Mouse (Mus musculus): ENCODE results near the gene Hk1.

Hk1 gene

DNA sequence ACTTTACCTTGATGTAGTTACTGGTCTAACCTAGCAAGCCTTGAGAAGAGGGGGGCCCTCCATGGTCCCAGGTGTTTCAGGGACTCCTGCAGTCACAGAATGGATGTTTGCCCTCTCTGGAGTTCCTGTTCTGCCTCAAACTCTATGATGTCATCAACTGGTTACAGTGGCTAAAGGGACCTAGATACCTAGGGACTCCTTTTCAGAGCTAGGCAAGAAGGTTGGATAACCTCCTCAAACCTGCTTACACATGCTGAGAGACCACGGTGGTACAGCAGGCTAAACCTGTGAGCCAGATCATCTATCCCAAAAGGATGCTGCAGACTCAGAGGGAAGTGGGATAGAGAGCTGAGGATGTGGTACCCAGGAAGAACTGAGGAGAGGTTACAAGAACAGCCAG, at the start of gene Hk1:
Hk1 (minus strand) TSS at position 101 of the 400 bp plus-strand sequence.
- in situ Hi-C loops (cut with MboI, MseI): loop anchor here (10.0 kb wide), 1 partner anchor 815 kb away; no protein-coding TSS in a partner anchor

DNA sequence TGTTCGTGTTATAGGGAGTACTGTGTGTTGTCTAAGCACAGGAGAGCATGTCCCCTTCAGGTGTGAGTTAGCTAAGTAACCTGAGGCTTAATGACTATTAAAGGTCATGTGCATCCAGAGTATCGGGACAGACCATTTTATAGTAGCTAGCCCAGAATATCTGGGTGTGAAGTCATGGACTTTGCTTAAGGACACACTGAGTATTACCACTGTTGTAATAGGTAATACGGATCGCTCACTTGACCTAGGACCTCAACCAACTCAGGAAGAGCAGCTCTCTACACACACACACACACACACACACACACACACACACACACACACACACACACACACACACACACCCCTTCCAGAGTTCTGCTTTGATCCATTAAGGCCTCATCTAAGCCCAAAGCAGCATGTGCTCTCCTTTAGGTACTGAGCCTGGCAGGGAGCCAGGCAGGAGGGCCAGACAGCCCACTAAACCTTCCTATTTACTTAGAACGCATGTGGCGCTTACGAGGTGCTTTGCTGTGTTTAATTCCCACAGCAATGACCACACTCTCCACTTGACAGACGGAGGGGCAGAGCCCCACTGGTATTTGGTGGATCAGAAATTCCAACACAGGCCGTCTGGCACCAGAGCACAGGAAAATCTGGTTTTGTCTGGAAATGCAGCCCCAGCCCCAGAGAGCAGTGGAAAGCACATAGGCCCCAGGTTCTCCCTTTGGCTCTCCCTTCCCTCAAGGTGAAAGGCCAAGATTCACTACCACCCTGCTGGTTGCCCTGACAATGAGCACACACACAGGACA, 45.6 kb upstream of the Hk1 start:
- in situ Hi-C loops (cut with MboI, MseI): no loop called here

DNA sequence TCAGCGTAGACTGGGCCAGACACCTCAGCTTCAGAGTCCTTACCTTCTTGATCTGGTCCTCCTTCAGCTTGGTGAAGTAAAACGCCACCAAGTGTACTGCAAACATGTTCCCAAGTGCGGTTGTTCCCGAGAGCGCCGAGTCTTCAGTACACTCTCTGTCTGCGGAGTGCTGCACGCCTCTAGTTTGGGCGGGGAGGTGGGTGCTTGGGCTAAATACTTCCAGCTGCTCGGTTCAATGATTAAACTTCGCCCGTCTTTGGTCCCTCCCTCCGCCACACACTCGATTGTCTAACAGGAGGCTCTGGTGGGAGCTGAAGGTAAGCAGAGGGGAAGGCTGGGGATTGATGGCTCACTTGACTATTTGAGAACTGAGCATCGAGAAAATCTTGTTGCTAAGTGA, 42.5 kb upstream of the Hk1 start, which contains the start of gene Hkdc1:
Hkdc1 (minus strand) TSS at position 237 of the 400 bp plus-strand sequence.
- in situ Hi-C loops (cut with MboI, MseI): no loop called here

GRCm38 (mm10) chr10:62421127-62421526, 41.4 kb upstream of the Hk1 start:
- in situ Hi-C loops (cut with MboI, MseI): no loop called here

- in situ Hi-C loops (cut with MboI, MseI): no loop called here
Observed at GRCm38 (mm10) chr10:62420399-62420798, 40.7 kb upstream of the Hk1 start.

- in situ Hi-C loops (cut with MboI, MseI): loop anchor here (10.0 kb wide), 1 partner anchor 145 kb away; no protein-coding TSS in a partner anchor
Observed at GRCm38 (mm10) chr10:62419422-62419821, 39.7 kb upstream of the Hk1 start.

GRCm38 (mm10) chr10:62418831-62419356, 39.2 kb upstream of the Hk1 start:
- in situ Hi-C loops (cut with MboI, MseI): loop anchor here (10.0 kb wide), 1 partner anchor 144 kb away; no protein-coding TSS in a partner anchor

DNA sequence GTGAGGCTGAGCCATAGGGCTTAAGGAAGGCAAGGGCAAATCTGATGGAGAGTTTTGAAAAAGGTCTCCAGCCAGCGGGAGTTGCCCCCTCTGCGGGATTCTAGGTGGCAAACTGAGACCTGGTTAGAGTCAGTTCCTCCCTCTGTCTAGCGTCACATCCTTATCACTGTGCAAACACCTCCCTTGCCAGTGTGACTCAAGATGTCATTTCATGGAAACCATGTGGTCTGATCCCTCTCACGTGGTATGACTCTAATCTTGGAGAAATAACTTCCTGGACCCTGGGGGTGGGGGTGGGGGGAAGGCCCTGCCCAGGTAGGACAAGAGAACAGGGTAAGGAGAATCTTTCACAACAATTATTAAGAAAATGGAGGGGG, 33.9 kb upstream of the Hk1 start:
- in situ Hi-C loops (cut with MboI, MseI): loop anchor here (5.0 to 10.0 kb wide), 2 partner anchors 139 to 226 kb away; no protein-coding TSS in a partner anchor

DNA sequence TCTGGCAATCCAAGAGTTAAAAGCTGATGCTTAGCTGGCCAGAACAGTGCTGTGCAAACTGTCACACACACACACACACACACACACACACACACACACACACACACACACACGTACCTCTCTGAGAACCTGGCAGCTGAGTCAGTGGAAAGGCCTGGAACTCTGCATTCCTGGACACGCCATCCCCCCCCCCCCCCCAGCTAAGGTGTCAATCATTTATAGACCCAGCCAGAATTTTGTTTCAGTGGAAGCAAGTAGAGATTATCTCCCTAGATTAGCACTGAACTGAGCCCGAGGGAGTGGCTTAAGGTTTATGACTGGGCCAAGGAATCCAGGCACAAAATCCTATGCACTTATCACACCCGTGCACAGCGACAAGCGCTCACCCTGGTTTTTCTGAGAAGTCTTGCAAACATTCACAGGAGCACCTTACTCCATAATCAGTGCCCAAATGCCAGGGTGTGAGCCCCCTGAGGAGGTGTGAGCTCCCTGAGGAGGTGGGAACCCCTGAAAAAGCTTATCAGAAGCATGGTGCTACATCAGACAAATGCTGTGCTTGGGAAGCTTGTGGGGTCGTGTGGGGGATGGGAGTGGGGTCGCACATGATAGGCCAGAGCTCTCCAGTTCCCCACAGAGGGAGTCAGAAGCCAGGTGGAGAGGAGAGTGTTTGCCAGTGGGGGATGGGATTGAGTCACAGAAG, 33.3 kb upstream of the Hk1 start:
- in situ Hi-C loops (cut with MboI, MseI): loop anchor here (5.0 to 10.0 kb wide), 2 partner anchors 138 to 226 kb away; no protein-coding TSS in a partner anchor

DNA sequence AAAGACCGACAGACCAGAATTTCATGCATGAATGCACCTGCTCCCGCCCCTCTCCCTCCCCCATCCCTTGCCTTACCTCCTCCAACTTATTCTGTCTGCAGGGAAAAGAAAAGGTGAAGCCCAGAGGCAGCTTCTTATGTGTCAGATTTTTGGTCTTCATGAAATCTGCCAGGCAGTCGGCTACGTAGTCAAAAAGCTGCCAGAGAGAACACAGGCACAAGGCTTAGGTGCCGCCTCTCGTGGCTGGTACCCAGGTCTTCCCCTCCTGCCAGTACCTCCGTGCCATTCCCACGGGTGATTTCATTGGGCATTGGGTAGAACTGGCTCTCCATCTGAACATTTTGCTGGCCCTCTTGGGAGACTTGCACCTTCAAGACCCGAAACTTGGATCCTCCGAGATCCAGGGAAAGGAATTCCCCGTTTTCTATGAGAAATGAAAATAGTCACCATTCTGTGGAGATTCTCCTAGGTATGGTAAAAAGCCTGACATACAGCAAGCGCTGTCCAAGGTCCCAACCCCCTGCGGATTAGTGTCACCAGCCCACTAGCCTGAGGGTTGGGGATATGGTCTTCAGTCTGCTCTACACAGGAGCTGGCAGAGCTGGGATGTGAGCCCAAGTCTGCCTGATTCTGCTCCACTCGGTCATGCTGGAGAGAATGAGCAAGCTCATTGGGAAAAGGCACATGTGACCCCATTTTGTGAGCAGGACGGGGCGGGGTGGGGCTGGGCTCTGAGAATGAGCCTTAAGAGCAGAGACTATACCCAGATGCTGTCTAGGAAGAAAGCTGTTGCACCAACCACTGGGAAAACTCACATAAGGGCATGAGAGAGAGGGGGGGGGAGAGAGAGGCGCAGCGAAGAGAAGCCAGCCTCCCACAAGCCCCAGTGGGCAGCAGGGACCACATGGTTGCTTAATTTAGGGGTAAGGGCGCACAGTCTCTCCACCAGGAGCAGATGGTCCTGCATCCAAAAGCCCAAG, 32.0 kb upstream of the Hk1 start:
- in situ Hi-C loops (cut with MboI, MseI): loop anchor here (5.0 to 10.0 kb wide), 2 partner anchors 137 to 224 kb away; no protein-coding TSS in a partner anchor

GRCm38 (mm10) chr10:62410943-62411342, 31.2 kb upstream of the Hk1 start:
- in situ Hi-C loops (cut with MboI, MseI): loop anchor here (5.0 to 10.0 kb wide), 2 partner anchors 136 to 224 kb away; no protein-coding TSS in a partner anchor

DNA sequence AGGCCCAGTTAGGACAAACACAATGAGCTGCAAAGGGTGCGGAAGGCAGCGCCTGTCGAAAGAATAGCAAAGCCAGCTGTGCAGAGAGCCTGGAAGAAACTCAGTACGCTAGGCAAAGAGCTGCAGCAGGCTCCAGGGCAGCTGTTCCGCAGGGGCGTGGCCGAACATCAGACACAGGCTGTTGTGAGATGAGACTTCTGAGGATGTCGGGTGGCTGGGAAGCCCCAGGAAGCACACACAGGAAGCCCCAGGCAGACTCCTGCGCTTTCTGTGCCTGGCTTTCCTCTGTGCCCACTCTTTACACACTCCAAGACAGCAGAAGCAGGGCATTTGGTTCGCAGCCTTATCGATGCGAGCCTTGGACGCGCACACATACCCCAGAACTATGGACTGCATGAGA, 25.2 kb upstream of the Hk1 start:
- in situ Hi-C loops (cut with MboI, MseI): no loop called here

DNA sequence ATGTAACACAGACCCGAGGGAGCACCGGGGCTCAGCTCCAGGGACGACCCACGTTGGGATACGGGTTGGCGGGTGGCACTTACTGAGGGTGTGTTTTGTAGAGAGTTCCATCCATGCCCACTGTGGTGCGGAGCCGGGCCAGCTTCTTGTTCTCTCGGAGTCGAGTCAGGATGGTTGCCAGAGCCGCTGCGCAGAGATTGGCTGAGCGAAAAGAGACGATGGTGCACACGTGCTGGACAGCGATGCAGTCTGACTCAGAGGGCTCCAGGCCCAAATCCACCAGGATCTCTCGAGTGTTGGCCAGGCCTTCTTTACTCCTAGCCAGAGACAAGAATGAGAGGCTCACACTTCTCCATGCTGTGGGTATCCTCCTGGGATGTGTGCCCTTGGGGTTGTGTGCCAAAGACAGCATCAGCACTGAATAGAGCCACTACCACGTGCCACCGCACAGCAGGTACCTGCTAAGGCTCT, 22.0 kb upstream of the Hk1 start:
- in situ Hi-C loops (cut with MboI, MseI): no loop called here

GRCm38 (mm10) chr10:62383011-62383410, 3.3 kb upstream of the Hk1 start:
- in situ Hi-C loops (cut with MboI, MseI): loop anchor here (10.0 kb wide), 1 partner anchor 818 kb away; no protein-coding TSS in a partner anchor

GRCm38 (mm10) chr10:62380936-62381335, 1.2 kb upstream of the Hk1 start:
- in situ Hi-C loops (cut with MboI, MseI): loop anchor here (10.0 kb wide), 1 partner anchor 816 kb away; no protein-coding TSS in a partner anchor

DNA sequence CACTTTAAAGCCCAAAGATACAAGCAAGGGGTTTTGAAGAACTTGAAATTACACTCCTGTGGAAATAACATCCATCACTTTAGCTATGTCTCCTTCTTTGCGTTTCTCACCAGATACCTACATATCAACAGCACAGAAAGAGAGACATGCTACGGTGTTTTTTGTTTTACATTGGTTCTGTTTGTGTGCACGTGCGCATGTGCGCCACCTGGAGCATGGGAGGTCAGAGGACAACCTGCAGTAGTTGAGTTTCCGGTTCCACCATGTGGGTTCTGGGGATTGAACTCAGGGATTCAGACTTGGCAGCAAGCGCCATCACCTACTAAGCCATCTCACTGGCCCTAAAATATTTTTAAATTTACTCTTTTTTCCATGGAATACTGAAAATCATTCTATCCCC, 20.9 kb downstream of the Hk1 start:
- in situ Hi-C loops (cut with MboI, MseI): no loop called here

DNA sequence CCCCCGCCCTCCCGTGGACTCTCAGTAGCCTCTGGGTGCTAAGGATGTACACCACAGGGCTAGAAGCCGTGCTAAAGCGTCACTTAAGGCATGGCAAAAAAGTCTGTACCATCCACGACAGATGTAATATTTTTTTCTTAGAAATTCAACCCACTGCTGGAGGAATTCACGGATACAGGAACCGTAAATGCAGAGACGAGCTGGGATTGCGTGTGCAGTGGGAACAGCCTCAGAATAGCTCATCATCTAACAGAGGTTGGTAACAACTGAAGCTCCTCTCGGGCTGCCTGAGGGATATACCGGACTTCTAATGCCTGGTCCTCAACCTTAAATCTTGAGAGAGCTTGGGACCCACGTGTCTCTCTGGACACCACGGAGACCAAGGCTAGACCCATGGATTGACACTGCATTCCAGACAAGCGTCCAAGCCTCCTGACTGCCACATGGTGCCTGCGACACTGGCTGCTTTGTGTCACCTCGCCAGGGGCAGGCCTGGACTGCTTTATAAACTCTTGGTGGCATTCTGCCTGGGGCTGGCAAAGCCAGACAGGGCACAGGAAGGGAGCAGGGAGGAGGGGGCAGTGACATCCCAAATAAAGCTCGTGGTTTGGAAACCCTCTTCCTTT, 23.5 kb downstream of the Hk1 start:
- in situ Hi-C loops (cut with MboI, MseI): no loop called here

GRCm38 (mm10) chr10:62345147-62345546, 34.6 kb downstream of the Hk1 start:
- in situ Hi-C loops (cut with MboI, MseI): no loop called here

DNA sequence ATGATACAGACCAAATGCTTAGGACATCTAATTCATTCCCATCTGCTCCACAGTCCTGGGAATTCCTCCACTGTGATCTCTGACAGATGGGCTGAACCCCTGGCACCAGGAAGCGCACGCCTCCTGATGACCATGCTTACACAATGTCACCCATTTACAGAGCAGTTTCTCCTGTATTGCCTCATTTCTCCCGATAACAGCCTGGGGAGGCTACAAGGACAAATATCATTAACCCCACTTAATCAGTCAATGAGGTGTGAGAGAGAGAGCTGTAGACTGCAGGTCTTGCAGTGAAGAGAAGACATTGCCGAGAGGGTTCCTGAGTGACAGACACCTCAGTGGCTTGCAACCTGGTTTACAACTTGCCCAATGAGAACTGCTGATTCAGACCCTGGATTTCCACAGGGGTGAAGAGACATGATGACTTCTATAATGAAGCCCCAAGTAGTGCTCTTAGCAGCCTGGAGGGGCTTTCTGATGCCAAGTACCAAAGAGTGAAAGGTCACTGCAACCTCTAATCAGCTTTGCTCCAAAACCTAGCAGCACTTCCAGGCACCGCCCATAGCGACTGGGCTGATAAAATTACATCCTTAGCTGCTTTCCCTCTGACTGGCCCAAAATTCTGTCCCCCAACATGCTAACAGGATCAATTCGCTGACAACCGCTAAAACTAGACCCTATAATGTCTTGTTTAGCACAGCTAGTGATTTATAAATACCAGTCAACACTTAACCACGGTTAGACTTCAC, 35.5 kb downstream of the Hk1 start:
- in situ Hi-C loops (cut with MboI, MseI): no loop called here

- in situ Hi-C loops (cut with MboI, MseI): no loop called here
Observed at GRCm38 (mm10) chr10:62342512-62342911, 37.2 kb downstream of the Hk1 start.
